Mouse (Mus musculus) ES-E14 (cell line): ENCODE data around the gene Itpr1. TPM values are rescaled to one million over a fixed set of nuclear protein-coding genes. Genes with fewer than 3 reads are reported as not detected.
"Not testable (repeated sequence)": the region's sequence is repeated elsewhere in the genome, so short reads cannot be mapped to it uniquely, and the experiment has no call there.

Experiments used
- DNase-seq: peaks from one replicate; pipeline ENCODE4 v3.0.0-alpha.2; 2013; ENCODE audit warnings: low read depth, low spot score
- H3K27ac ChIP-seq: 2 replicates; pipeline ENCODE4 v1.5.1; 2012; ENCODE audit warnings: low read depth, mild to moderate bottlenecking, low read length, moderate library complexity, mixed read lengths; ENCODE audit not compliant: poor library complexity, insufficient read depth, severe bottlenecking
- H3K36me3 ChIP-seq: 2 replicates; pipeline ENCODE4 v1.6.1; 2012; ENCODE audit warnings: mild to moderate bottlenecking, low read length, moderate library complexity, mixed read lengths; ENCODE audit not compliant: control insufficient read depth, poor library complexity, insufficient read depth, severe bottlenecking
- H3K4me1 ChIP-seq, 2 experiments: fragments of 150-350 bp in 1 of 2; sonication (generic) in 1 of 2; 2 replicates each; pipeline ENCODE4 v1.6.1; 2012; ENCODE audit warnings: low read length in 2 of 2, mild to moderate bottlenecking in 1 of 2, mixed read lengths in 1 of 2; ENCODE audit not compliant: control insufficient read depth in 2 of 2, insufficient read depth in 2 of 2, poor library complexity in 1 of 2
- H3K4me3 ChIP-seq, 2 experiments: fragments of 150-350 bp in 1 of 2; sonication (generic) in 1 of 2; 2 replicates each; pipeline ENCODE4 v1.5.1; 2012; ENCODE audit warnings: low read length in 2 of 2, low read depth in 1 of 2, mild to moderate bottlenecking in 1 of 2, mixed read lengths in 1 of 2; ENCODE audit not compliant: insufficient read depth in 1 of 2, poor library complexity in 1 of 2, severe bottlenecking in 1 of 2
- H3K9ac ChIP-seq: 2 replicates; pipeline ENCODE4 v1.6.1; 2012; ENCODE audit warnings: low read depth, mild to moderate bottlenecking, low read length, mixed read lengths; ENCODE audit not compliant: poor library complexity, insufficient read depth, severe bottlenecking
- H3K9me3 ChIP-seq: fragments of 150-350 bp; sonication (generic); 2 replicates; pipeline ENCODE4 v1.6.1; 2012; ENCODE audit warnings: low read depth, mild to moderate bottlenecking, low read length; ENCODE audit not compliant: control insufficient read depth, insufficient read depth
- CHD2 ChIP-seq: IDR thresholded peaks from 2 replicates; pipeline ENCODE4 v1.6.1; 2014; ENCODE audit warnings: mild to moderate bottlenecking, low read depth, low read length, inconsistent platforms
- HCFC1 ChIP-seq: IDR thresholded peaks from 2 replicates; pipeline ENCODE4 v1.6.1; 2012; ENCODE audit warnings: low read length, inconsistent platforms, borderline replicate concordance; ENCODE audit not compliant: insufficient read depth
- MAFK ChIP-seq: IDR thresholded peaks from 2 replicates; pipeline ENCODE4 v1.6.1; 2014; ENCODE audit warnings: mild to moderate bottlenecking, low read depth, low read length, inconsistent platforms; ENCODE audit not compliant: insufficient read depth
- ZC3H11A ChIP-seq: IDR thresholded peaks from 2 replicates; pipeline ENCODE4 v1.6.1; 2012; ENCODE audit warnings: low read depth, mild to moderate bottlenecking, inconsistent platforms, low read length, borderline replicate concordance
- ZNF384 ChIP-seq: IDR thresholded peaks from 2 replicates; pipeline ENCODE4 v1.6.1; 2012; ENCODE audit warnings: low read depth, low read length, inconsistent platforms
- in situ Hi-C, 2 experiments: fragments of 600-800 bp; cut with MboI; formaldehyde crosslinking; loops; one replicate each; pipeline ENCODE4 v1.15.1; 2025; ENCODE audit warnings: low sequenced_read_pairs in 2 of 2, inconsistent platforms in 1 of 2; ENCODE audit not compliant: unreplicated experiment in 2 of 2
- total RNA-seq: library from RNA; depleted of rRNA; stranded (reverse); fragments of 300-350 nt; gene quantifications from 2 replicates; pipeline ENCODE4 v1.2.3, GENCODE M21; 2012

The Itpr1 gene
- total RNA-seq, 1 experiment: 52.8 TPM

- TF ChIP-seq ZC3H11A: no peak
- TF ChIP-seq ZNF384: no peak
- TF ChIP-seq HCFC1: no peak
- no peak for TF ChIP-seq MAFK
- no peak for TF ChIP-seq CHD2
- Histone ChIP-seq H3K36me3 (no peaks in the 10 kb centered on the region; the same call in 1 of the 2 replicates), H3K9ac (no peak overlapping the region), H3K9me3 (no peaks in the 10 kb centered on the region), H3K27ac (no peak overlapping the region), H3K4me1 (peaks cover 4 to 6% of the 10 kb centered on the region in 2 experiments; a peak in 3 of 4 replicates), H3K4me3 (no peak overlapping the region)
- in situ Hi-C loops: no loop called here
- no peak for DNase-seq
These were observed 342.0 kb downstream of the Itpr1 start for GRCm38 (mm10) chr6:108554878-108555277.

- TF ChIP-seq MAFK (peak; percentile 80), CHD2 (no peak), ZNF384 (no peak), HCFC1 (no peak), ZC3H11A (no peak)
- Histone ChIP-seq H3K36me3 (no peaks in the 10 kb centered on the region; the same call in none of the 2 replicates), H3K4me3 (no peak overlapping the region), H3K27ac (no peak overlapping the region), H3K9ac (no peak overlapping the region), H3K4me1 (peaks cover 4 to 6% of the 10 kb centered on the region in 2 experiments; a peak in 3 of 4 replicates), H3K9me3 (no peaks in the 10 kb centered on the region)
- in situ Hi-C loops: no loop called here
- DNase-seq: no peak
These were observed 344.9 kb downstream of the Itpr1 start for GRCm38 (mm10) chr6:108557576-108558322.

- H3K9ac ChIP-seq, DNase-seq, H3K4me3 ChIP-seq, H3K9me3 ChIP-seq, H3K4me1 ChIP-seq, in situ Hi-C loops, H3K27ac ChIP-seq, H3K36me3 ChIP-seq: not testable (repeated sequence)
- TF ChIP-seq ZNF384: peak; percentile 70
These were observed 346.3 kb downstream of the Itpr1 start for GRCm38 (mm10) chr6:108559226-108559625.

GRCm38 (mm10) chr6:108562971-108563370 lies 350.1 kb downstream of the Itpr1 start:
- Histone ChIP-seq H3K36me3 (no peaks in the 10 kb centered on the region; the same call in 1 of the 2 replicates), H3K4me3 (no peak overlapping the region), H3K9me3 (no peaks in the 10 kb centered on the region), H3K4me1 (peaks cover 0 to 4% of the 10 kb centered on the region in 2 experiments; a peak in 1 of 4 replicates), H3K27ac (no peak overlapping the region), H3K9ac (no peak overlapping the region)
- no peak for DNase-seq
- TF ChIP-seq MAFK (no peak), ZNF384 (no peak), ZC3H11A (no peak), HCFC1 (no peak), CHD2 (no peak)
- in situ Hi-C loops: no loop called here

- DNase-seq, H3K9me3 ChIP-seq, H3K27ac ChIP-seq, H3K9ac ChIP-seq, H3K36me3 ChIP-seq, H3K4me1 ChIP-seq, in situ Hi-C loops: not testable (repeated sequence)
- H3K4me3 ChIP-seq: peak overlapping the region; percentile 27 to 41; a peak in 3 of 4 replicates
These were observed 352.6 kb downstream of the Itpr1 start for GRCm38 (mm10) chr6:108565447-108565846.
